Mouse (Mus musculus): ENCODE data around the gene Pde4b.

The Pde4b gene

DNA sequence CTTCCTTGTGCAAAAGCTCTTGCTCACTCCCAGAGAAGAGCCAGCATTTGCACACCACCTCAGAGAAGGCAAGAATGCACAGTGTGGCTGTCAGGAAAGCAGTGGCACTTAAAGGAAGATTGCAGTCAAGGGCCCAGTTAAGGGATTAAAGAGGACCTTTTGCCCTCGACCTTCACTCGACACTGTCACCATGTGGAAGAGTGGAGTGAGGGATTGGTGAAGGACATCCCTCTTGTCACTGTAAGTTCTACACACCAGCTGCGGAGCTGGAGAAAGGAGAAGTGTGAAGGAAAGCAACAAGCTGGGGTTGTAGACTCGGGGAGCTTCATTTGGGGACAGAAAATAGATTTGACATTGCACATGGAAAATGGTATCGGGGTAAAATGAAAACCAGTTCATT is 89.9 kb downstream of the Pde4b start:
- DNase-seq (ENCODE audit: low spot score), result no peak

DNA sequence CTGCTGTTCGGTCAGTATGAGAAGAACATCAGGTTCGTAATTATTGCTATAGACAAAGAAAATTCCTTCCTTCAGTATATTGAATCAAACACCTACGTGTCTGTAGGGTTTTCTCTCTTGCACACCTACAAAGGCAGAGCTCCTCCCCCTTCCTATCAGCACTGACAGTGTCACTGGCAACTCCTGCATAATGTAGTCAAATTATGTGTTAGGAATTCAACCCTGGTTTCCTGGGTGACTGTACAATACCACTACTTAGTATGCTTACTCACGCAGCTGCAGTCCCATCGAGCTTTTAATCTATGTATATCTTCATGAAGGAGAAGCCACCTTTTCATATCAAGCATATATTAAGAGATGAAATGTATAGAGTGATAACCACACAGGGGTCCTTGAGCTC is 99.5 kb downstream of the Pde4b start:
- DNase-seq (ENCODE audit: low spot score), result no peak

DNA sequence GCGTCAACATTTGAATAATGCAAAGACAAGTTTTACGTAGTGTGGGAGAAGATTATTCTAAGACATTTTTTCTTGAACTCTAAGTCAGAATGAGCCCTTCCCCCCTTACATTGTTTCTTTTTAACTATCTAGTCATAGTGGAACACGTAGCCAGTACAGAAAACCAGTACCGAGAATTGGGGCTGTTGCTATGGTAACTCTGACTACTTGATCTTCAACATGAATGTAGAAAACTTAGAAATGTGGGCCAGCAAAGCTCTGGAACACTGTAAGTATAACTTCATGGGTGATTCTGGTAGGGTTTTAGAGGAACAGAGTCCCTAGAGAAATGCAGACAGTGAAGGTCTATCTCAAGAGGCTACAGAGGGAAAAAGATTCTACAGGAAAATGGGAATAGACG is 110.4 kb downstream of the Pde4b start:
- no peak for DNase-seq (ENCODE audit: low spot score)

DNA sequence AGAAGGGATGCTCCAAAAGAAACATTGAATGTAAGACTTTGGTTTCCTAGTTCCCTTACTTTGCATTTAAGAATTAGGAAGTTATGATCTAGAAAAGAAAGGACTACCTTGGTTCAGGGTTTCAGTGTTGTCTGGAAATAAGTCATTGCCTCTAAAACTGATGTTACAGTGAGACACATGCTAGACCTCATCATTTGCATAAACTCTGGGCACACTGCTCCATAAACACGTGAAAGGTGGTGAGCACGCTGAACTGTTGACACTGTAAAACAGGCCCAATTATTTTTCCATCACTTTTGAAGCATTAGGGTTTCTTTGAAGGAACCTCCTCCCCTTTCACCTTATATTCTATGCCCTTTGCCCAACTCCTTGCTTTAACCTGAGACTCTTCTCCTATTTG is 122.4 kb downstream of the Pde4b start:
- no peak for DNase-seq (ENCODE audit: low spot score)

DNA sequence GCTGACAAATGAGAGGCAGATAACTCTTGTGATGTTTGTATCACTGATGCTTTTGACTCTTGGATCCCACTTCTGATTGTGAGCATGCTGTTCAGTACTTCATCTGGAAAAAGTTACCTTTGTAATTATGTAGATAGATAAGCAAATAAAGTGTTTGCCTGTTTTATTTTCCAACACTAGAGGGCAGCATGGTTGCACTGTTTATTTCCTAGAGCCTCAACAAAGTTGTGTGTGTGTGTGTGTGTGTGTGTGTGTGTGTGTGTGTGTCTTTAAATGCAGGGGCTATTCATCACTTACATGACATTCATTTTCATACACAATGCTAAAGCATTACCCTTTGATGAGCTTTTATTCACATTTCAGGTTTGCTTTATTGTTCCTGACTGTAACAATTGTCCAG is 139.4 kb downstream of the Pde4b start:
- DNase-seq (ENCODE audit: low spot score), result no peak

DNA sequence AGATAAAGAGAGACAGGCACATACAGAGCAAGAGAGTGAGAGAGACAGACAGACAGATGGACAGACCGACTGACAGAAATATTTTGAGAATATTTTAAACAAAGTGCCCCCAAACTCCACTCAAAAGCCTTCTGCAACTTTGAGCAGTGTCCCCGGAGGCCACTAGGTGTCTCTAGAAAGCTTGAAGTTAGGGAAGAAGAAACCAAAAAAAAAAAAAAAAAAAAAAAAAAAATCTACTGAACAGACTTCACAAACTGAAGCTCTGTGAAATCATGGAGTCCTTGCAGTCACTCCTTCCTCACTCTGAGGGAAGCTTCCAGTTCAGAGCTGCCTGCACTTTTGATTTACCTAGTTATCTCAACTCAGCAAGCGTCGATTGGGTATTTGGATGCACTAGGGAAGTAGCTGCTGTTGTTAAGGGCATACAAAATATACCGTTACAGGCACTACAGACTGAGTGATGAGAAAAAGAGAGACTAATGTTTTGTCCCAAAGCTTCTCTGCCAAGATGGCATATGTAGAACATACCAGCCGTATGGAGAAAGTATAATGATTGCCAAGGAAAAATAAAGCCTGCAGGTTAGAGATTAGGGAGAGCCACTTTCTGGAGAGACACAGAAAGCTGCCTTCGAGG is 141.7 kb downstream of the Pde4b start:
- no peak for DNase-seq (ENCODE audit: low spot score)

DNA sequence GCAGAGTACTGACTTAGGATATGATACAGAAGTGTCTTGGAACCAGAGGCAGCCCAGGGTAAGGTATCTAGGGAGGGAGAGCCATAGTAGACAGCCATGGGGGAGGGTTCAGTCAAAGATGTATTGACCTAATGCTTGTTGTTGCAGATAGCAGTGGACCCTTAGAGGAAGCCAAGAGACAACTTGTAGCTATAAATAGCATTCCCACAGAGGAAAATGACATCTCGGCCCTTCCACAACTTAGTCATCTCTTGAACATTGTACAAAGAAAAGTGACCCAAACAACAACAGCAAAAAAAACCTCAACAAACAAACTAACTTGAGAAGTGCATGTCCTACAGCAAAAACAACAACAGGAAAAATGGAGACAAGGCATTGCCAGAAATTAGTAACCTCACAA is 143.6 kb downstream of the Pde4b start:
- DNase-seq (ENCODE audit: low spot score), result no peak

DNA sequence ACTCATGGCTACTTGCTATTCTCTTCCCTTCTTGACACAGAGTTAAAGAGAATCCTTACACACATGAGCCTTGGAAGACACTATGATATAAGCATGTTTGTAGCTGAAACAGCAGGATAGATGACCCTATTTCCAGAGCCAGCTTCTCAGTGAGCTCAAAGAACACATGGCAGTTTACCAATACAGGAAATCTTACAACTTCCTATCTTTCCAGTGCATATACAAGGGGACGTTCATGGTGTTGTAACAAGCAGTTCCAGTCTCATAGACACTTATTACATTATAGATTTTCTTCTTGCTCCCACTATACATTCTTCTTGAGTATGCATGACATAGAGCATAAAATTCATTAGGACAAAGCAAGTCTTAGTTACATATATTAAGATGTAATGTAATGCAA is 146.3 kb downstream of the Pde4b start:
- DNase-seq (ENCODE audit: low spot score), result no peak

DNA sequence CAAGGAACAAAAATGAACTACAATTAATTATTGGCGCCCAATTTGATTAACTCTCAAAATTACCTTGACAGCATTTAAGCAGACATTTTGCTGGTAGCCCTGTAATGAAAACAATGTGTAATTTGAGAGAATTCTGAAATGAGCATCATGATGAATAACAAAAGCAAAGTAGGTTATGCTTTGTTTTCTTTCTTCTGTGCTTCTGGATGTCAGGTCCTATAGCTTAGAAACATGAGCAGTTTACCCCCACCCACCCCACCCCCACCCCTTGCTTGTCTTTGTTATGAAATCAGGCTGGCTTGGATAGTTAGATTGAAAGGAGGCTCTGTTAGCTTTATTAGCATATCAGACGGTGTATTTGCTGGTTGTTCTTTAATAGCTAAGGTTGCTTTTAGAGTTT is 147.8 kb downstream of the Pde4b start:
- no peak for DNase-seq (ENCODE audit: low spot score)

DNA sequence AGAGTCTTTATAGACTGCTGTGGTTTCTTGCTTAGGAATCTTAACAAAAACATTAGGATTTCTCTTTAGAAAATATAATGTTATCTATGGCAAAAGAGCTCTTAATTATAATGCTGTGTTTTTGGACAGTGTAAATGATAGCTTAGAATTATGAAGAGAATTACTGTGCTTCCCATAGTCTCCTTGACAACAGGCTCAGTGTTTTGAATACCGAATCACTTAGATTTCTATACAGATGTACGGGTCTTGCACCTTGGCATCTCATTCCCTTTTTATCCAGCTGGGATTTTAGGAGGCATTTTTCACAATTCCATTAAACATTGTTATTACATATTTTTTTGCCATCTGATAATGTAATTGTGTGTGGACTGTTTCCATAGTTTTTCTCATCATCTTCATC is 151.8 kb downstream of the Pde4b start:
- no peak for DNase-seq (ENCODE audit: low spot score)

DNA sequence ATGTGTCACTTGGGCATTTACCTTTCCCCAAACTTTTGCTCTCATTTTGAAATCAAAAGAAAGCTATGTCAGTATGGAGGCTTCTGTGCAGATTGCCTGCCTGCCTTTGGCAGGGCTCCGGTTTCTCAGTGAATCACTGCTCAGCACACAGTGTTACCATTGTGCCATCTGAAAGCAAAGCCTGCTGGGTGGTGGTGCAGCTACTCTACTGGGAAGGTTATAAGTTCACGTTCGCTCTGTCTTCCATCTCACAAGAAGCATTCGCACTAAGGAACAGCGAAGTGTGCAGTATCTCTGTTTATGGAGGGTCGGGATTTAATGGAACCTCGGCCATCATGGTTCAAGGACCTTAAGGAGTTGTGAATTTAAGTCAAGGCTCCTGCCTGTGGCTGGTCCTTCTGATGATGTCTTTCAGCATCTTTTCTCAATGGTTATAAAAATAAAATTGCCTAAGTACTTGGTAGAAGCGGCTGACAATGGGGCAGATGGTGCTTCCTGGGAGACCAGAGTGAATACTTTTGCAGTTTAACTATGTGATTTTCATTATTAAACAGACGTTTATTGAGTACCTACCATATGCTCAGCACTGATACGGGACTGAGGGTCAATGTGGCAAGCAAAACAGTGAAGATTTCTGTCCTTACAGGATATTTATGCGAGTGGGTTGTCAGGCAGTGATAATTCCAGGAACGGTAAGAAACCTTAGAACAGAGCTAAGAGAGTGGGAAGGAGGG is 152.5 kb downstream of the Pde4b start:
- no peak for DNase-seq (ENCODE audit: low spot score)

DNA sequence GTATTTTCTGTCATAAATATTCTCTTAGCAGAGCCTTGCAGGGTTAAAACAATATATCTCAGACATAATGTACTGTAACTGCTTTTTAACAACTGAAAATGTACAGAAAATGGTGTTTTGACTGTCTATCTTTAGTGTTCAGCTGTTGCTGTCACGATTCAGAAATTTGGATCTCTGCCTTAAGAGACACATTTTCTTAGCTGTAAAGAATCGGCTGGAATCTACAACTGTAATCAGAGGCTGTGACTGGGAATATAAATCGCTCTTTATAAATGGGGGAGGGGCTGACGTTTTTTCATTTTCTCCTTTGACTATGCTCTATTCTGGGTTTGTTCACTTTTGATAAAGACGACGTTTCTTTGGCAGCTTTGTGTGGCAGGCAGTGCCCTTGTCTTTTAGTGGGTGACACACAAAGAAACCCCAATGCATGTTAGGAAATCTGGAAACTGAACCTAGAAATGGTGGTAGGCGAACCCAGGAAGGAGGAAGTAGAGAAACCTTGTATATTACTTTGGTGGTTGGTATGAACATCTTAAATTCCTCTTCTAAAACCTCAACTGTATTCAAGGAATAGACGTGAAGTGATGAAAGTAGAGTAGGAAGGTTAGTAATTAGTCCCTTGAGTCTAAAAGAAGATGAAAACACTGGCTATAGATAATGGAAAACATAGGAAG is 153.5 kb downstream of the Pde4b start:
- DNase-seq (ENCODE audit: low spot score), result no peak

DNA sequence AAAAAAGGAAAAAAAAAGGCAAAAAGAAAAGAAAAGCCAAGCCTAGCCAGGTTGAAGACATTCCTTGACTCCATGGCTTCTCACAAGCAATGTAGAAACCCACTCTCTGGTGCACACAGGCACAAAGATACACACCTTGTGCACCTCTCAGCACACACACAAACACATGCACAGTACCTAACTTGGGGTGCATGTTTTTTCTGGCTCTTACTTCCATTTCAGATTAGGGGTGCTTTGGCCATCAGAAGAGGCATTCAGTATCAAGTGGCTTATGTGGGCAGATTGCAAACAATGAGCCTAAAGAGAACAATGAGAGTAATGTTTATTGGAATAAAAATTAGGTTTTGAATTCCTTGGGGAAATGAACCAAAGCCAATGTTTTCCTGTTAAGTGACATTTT is 166.7 kb downstream of the Pde4b start:
- no peak for DNase-seq (ENCODE audit: low spot score)

DNA sequence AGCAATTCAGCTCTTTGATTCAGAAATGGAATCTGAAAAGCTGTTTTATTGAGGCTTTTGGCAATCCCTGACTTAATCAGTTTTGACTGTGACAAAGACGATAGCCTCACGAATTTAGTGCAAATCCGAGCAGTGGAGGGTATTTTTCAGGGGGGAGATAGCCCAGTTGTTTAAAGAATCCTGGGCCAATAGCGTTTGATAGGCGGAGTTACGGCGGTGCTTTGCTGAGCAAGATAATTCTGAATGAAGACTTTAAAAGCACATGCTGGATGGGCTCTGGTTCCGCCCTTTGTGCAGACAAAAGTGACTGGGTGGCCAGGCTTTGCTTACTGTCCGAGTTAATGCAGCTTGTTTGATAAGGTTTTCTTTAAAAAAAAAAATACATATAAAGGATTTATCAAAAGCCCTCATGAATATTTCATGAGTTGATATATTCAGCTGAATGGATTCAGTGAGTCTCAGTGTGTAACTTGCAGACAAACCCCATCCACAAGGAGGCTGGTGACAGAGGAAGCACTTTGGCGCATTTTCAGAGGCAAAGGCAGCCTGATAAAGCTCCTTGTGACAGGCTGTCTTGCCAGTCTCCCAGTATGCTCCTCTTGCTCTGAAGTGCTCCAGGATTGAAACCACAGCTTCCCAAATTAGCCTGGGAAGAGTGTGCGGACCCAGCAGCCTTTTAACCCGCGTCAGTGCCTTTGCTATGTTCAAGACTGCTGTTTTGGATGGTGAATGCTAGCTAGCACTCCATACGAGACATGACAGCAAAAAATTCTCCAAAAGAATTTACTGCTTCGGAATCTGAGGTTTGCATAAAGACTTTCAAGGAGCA is 167.3 kb downstream of the Pde4b start:
- DNase-seq (ENCODE audit: low spot score), result no peak

DNA sequence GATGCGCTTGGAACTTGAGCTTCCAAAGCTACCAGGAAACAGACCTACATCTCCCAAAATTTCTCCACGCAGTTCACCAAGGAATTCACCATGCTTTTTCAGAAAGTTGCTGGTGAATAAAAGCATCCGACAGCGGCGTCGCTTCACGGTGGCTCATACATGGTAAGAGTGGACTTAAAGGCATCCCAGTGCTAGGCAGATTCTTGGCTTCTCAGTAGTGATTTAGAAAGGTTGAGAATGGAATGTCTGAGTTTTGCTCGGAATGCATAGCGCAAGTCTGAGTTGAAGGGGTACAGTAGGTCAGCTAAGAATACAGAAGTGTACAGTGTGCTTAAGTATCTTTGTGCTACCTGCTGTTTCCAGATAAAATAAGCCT is 167.9 kb downstream of the Pde4b start:
- DNase-seq (ENCODE audit: low spot score), result no peak

DNA sequence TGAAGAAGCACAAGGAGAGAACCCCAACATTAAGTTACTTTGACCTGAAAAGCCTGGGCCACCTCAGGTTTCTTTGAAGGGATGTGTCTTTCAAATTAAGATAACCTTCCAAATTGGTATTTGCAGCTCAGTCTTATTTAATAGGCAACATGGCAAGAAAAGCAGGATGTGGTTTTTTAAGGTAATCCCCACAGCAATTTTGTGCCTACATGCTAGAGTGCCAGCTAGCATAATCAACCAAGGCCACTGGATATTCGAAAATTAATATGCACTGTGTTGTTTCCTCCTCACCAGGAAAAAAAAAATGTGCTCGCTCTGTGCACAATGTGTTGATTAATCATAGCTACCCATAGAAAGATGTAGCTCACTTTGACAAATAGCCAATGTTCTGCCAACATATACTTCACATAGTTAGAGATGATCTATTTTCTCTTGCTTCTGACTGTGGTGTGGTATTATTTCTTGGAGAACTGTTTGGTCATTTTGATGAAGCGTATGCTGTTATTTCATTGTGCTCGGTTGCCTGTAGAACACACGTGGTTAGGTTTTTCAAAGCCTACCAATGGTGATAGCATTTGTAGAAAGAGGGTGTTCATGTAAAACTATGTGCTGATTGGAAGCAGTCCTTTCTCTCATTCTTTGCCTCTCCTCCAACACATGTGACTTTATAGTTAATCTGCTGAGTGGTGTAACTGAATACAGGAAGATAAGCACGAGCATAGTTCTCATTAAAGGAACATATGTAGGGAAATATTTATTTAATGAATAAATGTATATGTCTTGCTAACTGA is 169.0 kb downstream of the Pde4b start:
- no peak for DNase-seq (ENCODE audit: low spot score)

DNA sequence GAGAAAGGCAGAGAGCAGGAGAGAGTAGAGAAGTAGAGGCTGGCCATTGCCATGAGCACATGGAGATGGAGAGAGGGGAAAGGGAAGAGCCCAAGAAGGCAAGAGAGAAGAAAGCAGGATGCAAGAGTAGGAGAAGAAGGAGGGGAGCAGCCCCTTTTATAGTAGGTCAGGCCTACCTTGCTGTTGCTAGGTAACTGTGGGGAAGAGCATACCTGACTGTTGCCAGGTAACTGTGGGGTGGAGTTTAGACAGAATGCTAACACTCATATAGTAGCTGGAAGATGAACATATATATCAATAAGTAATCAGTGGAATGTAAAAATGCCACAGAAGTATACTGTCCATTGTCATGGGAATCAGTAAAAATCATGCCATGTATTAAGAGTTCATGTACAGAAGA is 172.9 kb downstream of the Pde4b start:
- no peak for DNase-seq (ENCODE audit: low spot score)

DNA sequence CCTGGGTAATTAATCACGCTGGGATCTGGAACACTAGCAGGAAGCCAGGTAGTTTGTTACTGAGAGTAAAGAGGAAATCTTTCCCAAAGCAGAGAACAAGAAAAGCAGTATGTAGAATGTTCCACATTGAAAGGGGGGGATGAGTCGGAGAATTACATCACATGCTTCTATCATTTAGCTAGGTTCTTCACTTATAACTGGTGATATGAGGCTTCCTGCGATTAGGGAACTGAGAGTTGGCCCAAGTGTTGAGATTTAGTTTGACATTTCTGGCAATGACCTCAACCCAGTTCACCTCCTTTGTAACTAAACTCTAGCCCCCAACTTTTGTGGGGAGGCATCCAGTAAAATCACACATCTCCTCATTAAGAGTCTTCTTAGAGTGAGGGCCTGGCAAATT is 185.0 kb downstream of the Pde4b start:
- DNase-seq (ENCODE audit: low spot score), result no peak

DNA sequence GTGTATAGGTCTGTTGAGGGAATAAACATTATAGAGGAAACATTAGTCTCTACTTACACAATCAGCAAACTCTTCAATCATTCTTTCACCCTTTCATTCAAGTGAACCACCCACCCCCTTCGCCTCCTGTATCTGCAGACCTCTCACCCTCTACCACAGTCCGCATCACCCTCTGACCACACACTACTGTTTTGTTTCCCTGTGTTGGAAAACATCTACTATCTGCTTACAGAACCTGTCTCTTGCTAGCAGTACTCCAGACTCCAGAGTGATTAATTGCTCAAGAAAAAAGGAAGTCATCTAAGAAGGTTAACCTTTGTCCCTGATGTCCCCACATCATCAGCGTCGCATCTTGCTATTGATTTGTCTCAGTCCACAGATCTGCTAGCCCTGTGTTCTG is 185.4 kb downstream of the Pde4b start:
- no peak for DNase-seq (ENCODE audit: low spot score)

DNA sequence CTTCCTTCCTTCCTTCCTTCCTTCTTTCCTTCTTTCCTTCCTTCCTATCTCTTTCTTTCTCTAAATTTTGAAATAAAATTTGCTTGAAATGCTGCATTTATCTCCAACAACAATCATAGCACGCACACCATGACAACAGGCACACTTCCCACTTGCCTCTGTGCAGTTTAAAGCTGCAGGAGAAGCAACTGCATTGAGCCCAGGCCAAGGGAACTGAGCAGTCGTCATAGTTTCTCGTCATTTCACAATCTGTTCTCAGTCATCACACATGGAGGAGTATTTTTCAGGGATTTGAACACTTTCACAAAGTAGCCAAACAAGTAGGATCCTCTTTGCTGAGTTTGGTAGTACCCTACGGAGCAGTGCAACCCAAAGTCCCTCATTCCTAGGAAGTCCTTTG is 188.4 kb downstream of the Pde4b start:
- no peak for DNase-seq (ENCODE audit: low spot score)

DNA sequence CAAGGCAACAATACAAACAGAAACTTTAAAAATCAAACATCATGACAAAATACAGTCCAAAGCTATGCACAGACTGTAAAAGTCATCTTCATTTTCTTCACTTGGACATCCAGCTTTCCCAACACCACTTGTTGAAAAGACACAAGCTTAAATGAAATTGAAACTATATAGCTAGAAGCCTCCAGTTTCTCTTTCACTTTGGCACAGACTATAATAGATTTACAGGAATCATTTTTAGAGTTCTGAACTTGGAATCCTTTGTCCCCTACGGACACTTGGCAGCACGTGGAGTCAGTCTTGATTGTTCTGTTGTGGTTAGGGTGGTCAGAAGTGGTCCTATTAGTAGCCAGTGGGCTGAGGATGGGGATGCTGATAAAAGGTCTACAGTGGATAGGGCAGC is 191.6 kb downstream of the Pde4b start:
- no peak for DNase-seq (ENCODE audit: low spot score)

DNA sequence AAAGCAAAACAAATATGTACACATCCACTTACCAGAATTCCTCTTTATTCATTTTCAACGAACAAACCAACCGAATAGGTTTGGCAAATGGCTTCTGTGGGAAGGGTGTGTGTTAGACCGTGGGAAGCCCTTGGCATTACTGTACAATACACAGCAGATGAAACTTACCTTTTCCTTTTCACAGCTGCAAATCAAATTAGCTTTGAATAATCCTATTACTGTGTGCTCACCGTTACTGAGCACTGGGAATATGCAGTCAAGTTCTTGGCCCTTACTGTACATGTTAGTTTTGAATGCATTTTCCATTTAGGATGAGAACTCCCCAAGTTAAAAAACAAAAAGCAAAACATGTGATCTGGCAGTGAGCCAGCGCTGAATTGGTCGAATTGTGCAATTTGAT is 199.8 kb downstream of the Pde4b start:
- DNase-seq (ENCODE audit: low spot score), result no peak

Data from T-cell, adult 2 months (primary cell).